Mouse (Mus musculus): ENCODE measurements around the gene Clstn3. TPM values are rescaled to one million over a fixed set of nuclear protein-coding genes. Genes with fewer than 3 reads are reported as not detected.

Clstn3 gene
- total and polyA plus RNA-seq, 2 experiments = 1.6 to 4.1 TPM

- H3K36me3 ChIP-seq (ENCODE audit: control insufficient read depth, insufficient read depth, low read length) = no peaks in the 10 kb centered on the region
- DNase-seq (ENCODE audit: extremely low read depth, low read depth, low spot score) = peak; percentile 48
- no peak overlapping the region for H3K9ac ChIP-seq (ENCODE audit: low read depth, low read length)
- no peak overlapping the region for H3K27ac ChIP-seq (replicated peaks; ENCODE audit: insufficient read depth, low read depth, low read length)
- no peak overlapping the region for H3K4me3 ChIP-seq (ENCODE audit: insufficient read depth, low read depth, low read length)
- peaks cover 19% of the 10 kb centered on the region for H3K4me1 ChIP-seq (ENCODE audit: control insufficient read depth, insufficient read depth, low read length)
- no peak for TF ChIP-seq POLR2A (IDR thresholded peaks at IDR 0.05; ENCODE audit: extremely low read depth, insufficient read depth, low read length)
- TF ChIP-seq CTCF (IDR thresholded peaks at IDR 0.05; ENCODE audit: low read depth, low read length) = no peak
- WGBS = 64% methylated on average over 3 of the region's 3 CpGs
- no peaks in the 10 kb centered on the region for H3K27me3 ChIP-seq (ENCODE audit: control insufficient read depth, insufficient read depth, low read length)
- no peaks in the 10 kb centered on the region for H3K79me2 ChIP-seq (ENCODE audit: control insufficient read depth, insufficient read depth, low read length)
Measured at GRCm38 (mm10) chr6:124451995-124452394, 12.6 kb downstream of the Clstn3 start.

GRCm38 (mm10) chr6:124449668-124450383 lies 14.8 kb downstream of the Clstn3 start:
- no peaks in the 10 kb centered on the region for H3K36me3 ChIP-seq (ENCODE audit: control insufficient read depth, insufficient read depth, low read length)
- 91% methylated on average over 18 of the region's 18 CpGs for WGBS
- H3K79me2 ChIP-seq (ENCODE audit: control insufficient read depth, insufficient read depth, low read length) = no peaks in the 10 kb centered on the region
- no peaks in the 10 kb centered on the region for H3K27me3 ChIP-seq (ENCODE audit: control insufficient read depth, insufficient read depth, low read length)
- no peak overlapping the region for H3K9ac ChIP-seq (ENCODE audit: low read depth, low read length)
- no peak for TF ChIP-seq POLR2A (IDR thresholded peaks at IDR 0.05; ENCODE audit: extremely low read depth, insufficient read depth, low read length)
- TF ChIP-seq CTCF (IDR thresholded peaks at IDR 0.05; ENCODE audit: low read depth, low read length) = no peak
- no peak for DNase-seq (ENCODE audit: extremely low read depth, low read depth, low spot score)
- H3K4me1 ChIP-seq (ENCODE audit: control insufficient read depth, insufficient read depth, low read length) = peaks cover 9% of the 10 kb centered on the region; the same call in 1 of the 2 replicates
- H3K27ac ChIP-seq (replicated peaks; ENCODE audit: insufficient read depth, low read depth, low read length) = no peak overlapping the region
- no peak overlapping the region for H3K4me3 ChIP-seq (ENCODE audit: insufficient read depth, low read depth, low read length)

GRCm38 (mm10) chr6:124448959-124449667 lies 15.5 kb downstream of the Clstn3 start:
- no peaks in the 10 kb centered on the region for H3K79me2 ChIP-seq (ENCODE audit: control insufficient read depth, insufficient read depth, low read length)
- 78% methylated on average over 16 of the region's 16 CpGs for WGBS
- TF ChIP-seq POLR2A (IDR thresholded peaks at IDR 0.05; ENCODE audit: extremely low read depth, insufficient read depth, low read length) = no peak
- no peak for TF ChIP-seq CTCF (IDR thresholded peaks at IDR 0.05; ENCODE audit: low read depth, low read length)
- no peaks in the 10 kb centered on the region for H3K36me3 ChIP-seq (ENCODE audit: control insufficient read depth, insufficient read depth, low read length)
- H3K27me3 ChIP-seq (ENCODE audit: control insufficient read depth, insufficient read depth, low read length) = no peaks in the 10 kb centered on the region
- DNase-seq (ENCODE audit: extremely low read depth, low read depth, low spot score) = peak; percentile 64
- H3K4me1 ChIP-seq (ENCODE audit: control insufficient read depth, insufficient read depth, low read length) = peaks cover 9% of the 10 kb centered on the region; the same call in 1 of the 2 replicates
- no peak overlapping the region for H3K4me3 ChIP-seq (ENCODE audit: insufficient read depth, low read depth, low read length)
- no peak overlapping the region for H3K27ac ChIP-seq (replicated peaks; ENCODE audit: insufficient read depth, low read depth, low read length)
- no peak overlapping the region for H3K9ac ChIP-seq (ENCODE audit: low read depth, low read length)

GRCm38 (mm10) chr6:124448186-124448852 lies 16.3 kb downstream of the Clstn3 start:
- peak overlapping the region; percentile 48 for H3K27ac ChIP-seq (replicated peaks; ENCODE audit: insufficient read depth, low read depth, low read length)

GRCm38 (mm10) chr6:124447356-124447755 lies 17.2 kb downstream of the Clstn3 start:
- no peaks in the 10 kb centered on the region for H3K79me2 ChIP-seq (ENCODE audit: control insufficient read depth, insufficient read depth, low read length)
- no peak overlapping the region for H3K9ac ChIP-seq (ENCODE audit: low read depth, low read length)
- no peaks in the 10 kb centered on the region for H3K36me3 ChIP-seq (ENCODE audit: control insufficient read depth, insufficient read depth, low read length)
- H3K4me3 ChIP-seq (ENCODE audit: insufficient read depth, low read depth, low read length) = no peak overlapping the region
- H3K27ac ChIP-seq (replicated peaks; ENCODE audit: insufficient read depth, low read depth, low read length) = no peak overlapping the region
- no peak for TF ChIP-seq CTCF (IDR thresholded peaks at IDR 0.05; ENCODE audit: low read depth, low read length)
- TF ChIP-seq POLR2A (IDR thresholded peaks at IDR 0.05; ENCODE audit: extremely low read depth, insufficient read depth, low read length) = no peak
- DNase-seq (ENCODE audit: extremely low read depth, low read depth, low spot score) = no peak
- H3K4me1 ChIP-seq (ENCODE audit: control insufficient read depth, insufficient read depth, low read length) = peaks cover 6% of the 10 kb centered on the region; the same call in 1 of the 2 replicates
- 76% methylated on average over 2 of the region's 2 CpGs for WGBS
- no peaks in the 10 kb centered on the region for H3K27me3 ChIP-seq (ENCODE audit: control insufficient read depth, insufficient read depth, low read length)

More at GRCm38 (mm10) chr6:124448186-124448852, 16.3 kb downstream of the Clstn3 start:
- Histone ChIP-seq H3K27me3 (ENCODE audit: control insufficient read depth, insufficient read depth, low read length) (no peaks in the 10 kb centered on the region), H3K4me3 (ENCODE audit: insufficient read depth, low read depth, low read length) (no peak overlapping the region), H3K4me1 (ENCODE audit: control insufficient read depth, insufficient read depth, low read length) (peaks cover 9% of the 10 kb centered on the region; the same call in 1 of the 2 replicates), H3K79me2 (ENCODE audit: control insufficient read depth, insufficient read depth, low read length) (no peaks in the 10 kb centered on the region), H3K9ac (ENCODE audit: low read depth, low read length) (peak overlapping the region; percentile 8; the same call in 1 of the 2 replicates), H3K36me3 (ENCODE audit: control insufficient read depth, insufficient read depth, low read length) (no peaks in the 10 kb centered on the region)
- peak; percentile 84 for DNase-seq (ENCODE audit: extremely low read depth, low read depth, low spot score)
- TF ChIP-seq CTCF (IDR thresholded peaks at IDR 0.05; ENCODE audit: low read depth, low read length) (peak; percentile 30; the same call in 1 of the 2 replicates), POLR2A (IDR thresholded peaks at IDR 0.05; ENCODE audit: extremely low read depth, insufficient read depth, low read length) (no peak)
- WGBS = 49% methylated on average over 10 of the region's 10 CpGs

Data from liver, adult 2 months (tissue).